Mouse (Mus musculus): Measurements from ENCODE around the gene Xpr1. TPM values are rescaled to one million over a fixed set of nuclear protein-coding genes. Genes with fewer than 3 reads are reported as not detected.

Xpr1 gene
- polyA plus RNA-seq, 1 experiment from 2014 or later, result 10.1 TPM

- no peaks in the 10 kb centered on the region for H3K9me3 ChIP-seq (replicated peaks; ENCODE audit: control insufficient read depth, low read length)
- H3K4me2 ChIP-seq, result no peak overlapping the region
- no peaks in the 10 kb centered on the region for H3K36me3 ChIP-seq (ENCODE audit: control insufficient read depth, insufficient read depth, low read length)
- peaks cover 6% of the 10 kb centered on the region; the same call in 1 of the 2 replicates for H3K4me1 ChIP-seq (ENCODE audit: control insufficient read depth, insufficient read depth, low read length)
- WGBS (ENCODE audit: insufficient replicate concordance), result 47% methylated on average over 2 of the region's 2 CpGs
- H3K9ac ChIP-seq (ENCODE audit: low read depth, low read length), result no peak overlapping the region
- H3K27ac ChIP-seq (ENCODE audit: low read depth, low read length), result no peak overlapping the region
- H3K27me3 ChIP-seq (ENCODE audit: control insufficient read depth, insufficient read depth, low read length), result no peaks in the 10 kb centered on the region
- ATAC-seq (replicated peaks; ENCODE audit: insufficient number of reproducible peaks, low FRiP score, low TSS enrichment), result no peak
- H3K4me3 ChIP-seq (ENCODE audit: low read depth, low read length), result no peak overlapping the region
Measured at GRCm38 (mm10) chr1:155370075-155370658, 47.0 kb downstream of the Xpr1 start.

- no peak overlapping the region for H3K27ac ChIP-seq (ENCODE audit: low read depth, low read length)
- no peak overlapping the region for H3K4me2 ChIP-seq
- no peak overlapping the region for H3K9ac ChIP-seq (ENCODE audit: low read depth, low read length)
- no peaks in the 10 kb centered on the region for H3K9me3 ChIP-seq (replicated peaks; ENCODE audit: control insufficient read depth, low read length)
- WGBS (ENCODE audit: insufficient replicate concordance), result 86% methylated on average over 4 of the region's 4 CpGs
- no peak overlapping the region for H3K4me3 ChIP-seq (ENCODE audit: low read depth, low read length)
- no peaks in the 10 kb centered on the region for H3K27me3 ChIP-seq (ENCODE audit: control insufficient read depth, insufficient read depth, low read length)
- H3K4me1 ChIP-seq (ENCODE audit: control insufficient read depth, insufficient read depth, low read length), result peaks cover 6% of the 10 kb centered on the region; the same call in 1 of the 2 replicates
- ATAC-seq (replicated peaks; ENCODE audit: insufficient number of reproducible peaks, low FRiP score, low TSS enrichment), result no peak
- no peaks in the 10 kb centered on the region for H3K36me3 ChIP-seq (ENCODE audit: control insufficient read depth, insufficient read depth, low read length)
Measured at GRCm38 (mm10) chr1:155366366-155366765, 50.8 kb downstream of the Xpr1 start.

DNA sequence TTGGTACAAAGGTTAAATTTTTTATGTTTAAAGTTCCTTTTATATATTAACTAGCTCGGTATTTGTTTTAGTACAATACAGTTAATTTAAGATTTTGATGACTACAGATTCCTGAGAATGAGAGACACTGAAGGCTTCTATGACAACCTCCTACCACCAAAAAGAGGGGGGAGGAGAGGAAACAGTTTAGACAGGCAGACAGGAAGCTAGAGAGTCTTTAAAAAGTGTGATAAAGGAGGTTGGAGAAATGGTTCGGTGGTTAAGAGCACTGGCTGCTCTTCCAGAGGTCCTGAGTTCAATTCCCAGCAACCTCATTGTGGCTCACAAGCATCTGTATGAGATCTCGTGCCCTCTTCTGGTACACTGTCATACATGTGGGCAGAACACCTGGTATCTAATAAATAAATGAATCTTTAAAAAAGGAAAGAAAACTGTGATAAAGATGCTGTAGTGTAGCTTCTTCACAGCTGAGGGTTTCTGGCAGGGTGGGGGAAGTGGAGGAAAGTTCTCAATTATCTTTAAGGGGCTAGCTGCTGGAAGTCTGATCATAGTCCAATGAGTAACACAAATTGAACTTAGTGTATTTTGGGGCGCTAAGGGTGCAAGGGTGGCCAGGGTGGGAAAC is 55.6 kb downstream of the Xpr1 start:
- H3K9me3 ChIP-seq (replicated peaks; ENCODE audit: control insufficient read depth, low read length), result no peaks in the 10 kb centered on the region
- no peaks in the 10 kb centered on the region for H3K4me1 ChIP-seq (ENCODE audit: control insufficient read depth, insufficient read depth, low read length)
- H3K27me3 ChIP-seq (ENCODE audit: control insufficient read depth, insufficient read depth, low read length), result no peaks in the 10 kb centered on the region
- no peak overlapping the region for H3K9ac ChIP-seq (ENCODE audit: low read depth, low read length)
- no peak overlapping the region for H3K4me3 ChIP-seq (ENCODE audit: low read depth, low read length)
- no peaks in the 10 kb centered on the region for H3K36me3 ChIP-seq (ENCODE audit: control insufficient read depth, insufficient read depth, low read length)
- no peak for ATAC-seq (replicated peaks; ENCODE audit: insufficient number of reproducible peaks, low FRiP score, low TSS enrichment)
- no peak overlapping the region for H3K4me2 ChIP-seq
- H3K27ac ChIP-seq (ENCODE audit: low read depth, low read length), result no peak overlapping the region
- WGBS (ENCODE audit: insufficient replicate concordance), result 82% methylated on average over 4 of the region's 4 CpGs

GRCm38 (mm10) chr1:155353096-155353495 is 64.1 kb downstream of the Xpr1 start:
- Histone ChIP-seq H3K4me1 (ENCODE audit: control insufficient read depth, insufficient read depth, low read length) (peaks cover 6% of the 10 kb centered on the region; the same call in 1 of the 2 replicates), H3K4me2 (no peak overlapping the region), H3K36me3 (ENCODE audit: control insufficient read depth, insufficient read depth, low read length) (no peaks in the 10 kb centered on the region), H3K27me3 (ENCODE audit: control insufficient read depth, insufficient read depth, low read length) (no peaks in the 10 kb centered on the region), H3K4me3 (ENCODE audit: low read depth, low read length) (no peak overlapping the region), H3K27ac (ENCODE audit: low read depth, low read length) (no peak overlapping the region), H3K9ac (ENCODE audit: low read depth, low read length) (no peak overlapping the region), H3K9me3 (replicated peaks; ENCODE audit: control insufficient read depth, low read length) (no peaks in the 10 kb centered on the region)
- WGBS (ENCODE audit: insufficient replicate concordance), result 67% methylated on average over 4 of the region's 4 CpGs
- ATAC-seq (replicated peaks; ENCODE audit: insufficient number of reproducible peaks, low FRiP score, low TSS enrichment), result no peak

- no peak for ATAC-seq (replicated peaks; ENCODE audit: insufficient number of reproducible peaks, low FRiP score, low TSS enrichment)
- 74% methylated on average over 4 of the region's 4 CpGs for WGBS (ENCODE audit: insufficient replicate concordance)
- Histone ChIP-seq H3K27ac (ENCODE audit: low read depth, low read length) (no peak overlapping the region), H3K36me3 (ENCODE audit: control insufficient read depth, insufficient read depth, low read length) (no peaks in the 10 kb centered on the region), H3K4me3 (ENCODE audit: low read depth, low read length) (no peak overlapping the region), H3K4me1 (ENCODE audit: control insufficient read depth, insufficient read depth, low read length) (peaks cover 6% of the 10 kb centered on the region; the same call in 1 of the 2 replicates), H3K9ac (ENCODE audit: low read depth, low read length) (no peak overlapping the region), H3K27me3 (ENCODE audit: control insufficient read depth, insufficient read depth, low read length) (no peaks in the 10 kb centered on the region), H3K9me3 (replicated peaks; ENCODE audit: control insufficient read depth, low read length) (no peaks in the 10 kb centered on the region), H3K4me2 (no peak overlapping the region)
Measured at GRCm38 (mm10) chr1:155351527-155351926, 65.7 kb downstream of the Xpr1 start.

GRCm38 (mm10) chr1:155348491-155348890 is 68.7 kb downstream of the Xpr1 start:
- Histone ChIP-seq H3K4me3 (ENCODE audit: low read depth, low read length) (no peak overlapping the region), H3K4me1 (ENCODE audit: control insufficient read depth, insufficient read depth, low read length) (peaks cover 5% of the 10 kb centered on the region; the same call in 1 of the 2 replicates), H3K4me2 (no peak overlapping the region), H3K36me3 (ENCODE audit: control insufficient read depth, insufficient read depth, low read length) (no peaks in the 10 kb centered on the region), H3K27me3 (ENCODE audit: control insufficient read depth, insufficient read depth, low read length) (no peaks in the 10 kb centered on the region), H3K9me3 (replicated peaks; ENCODE audit: control insufficient read depth, low read length) (no peaks in the 10 kb centered on the region), H3K9ac (ENCODE audit: low read depth, low read length) (no peak overlapping the region), H3K27ac (ENCODE audit: low read depth, low read length) (no peak overlapping the region)
- no peak for ATAC-seq (replicated peaks; ENCODE audit: insufficient number of reproducible peaks, low FRiP score, low TSS enrichment)
- WGBS (ENCODE audit: insufficient replicate concordance), result 69% methylated on average over 3 of the region's 3 CpGs

DNA sequence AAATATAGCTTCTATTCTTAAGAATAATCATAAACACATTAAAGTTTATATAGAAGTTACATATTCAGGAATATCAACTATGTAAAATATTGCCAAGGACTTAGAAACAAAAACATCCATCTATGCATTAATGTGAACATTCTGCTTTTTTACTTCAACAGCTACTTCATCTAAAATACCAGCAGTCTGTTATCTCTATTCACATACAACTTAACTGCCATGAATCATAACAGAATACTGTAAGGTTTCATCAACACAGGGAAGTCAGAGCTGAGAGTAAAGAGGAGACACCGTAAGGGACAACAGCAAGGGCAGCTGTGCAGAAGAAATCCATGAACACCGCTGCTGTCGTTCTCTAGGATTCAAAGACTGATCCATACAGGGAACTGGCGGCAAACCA is 69.9 kb downstream of the Xpr1 start:
- 84% methylated on average over 4 of the region's 4 CpGs for WGBS (ENCODE audit: insufficient replicate concordance)
- no peak overlapping the region for H3K27ac ChIP-seq (ENCODE audit: low read depth, low read length)
- no peak for ATAC-seq (replicated peaks; ENCODE audit: insufficient number of reproducible peaks, low FRiP score, low TSS enrichment)
- no peak overlapping the region for H3K4me3 ChIP-seq (ENCODE audit: low read depth, low read length)
- no peaks in the 10 kb centered on the region for H3K36me3 ChIP-seq (ENCODE audit: control insufficient read depth, insufficient read depth, low read length)
- H3K4me2 ChIP-seq, result no peak overlapping the region
- no peaks in the 10 kb centered on the region for H3K9me3 ChIP-seq (replicated peaks; ENCODE audit: control insufficient read depth, low read length)
- H3K27me3 ChIP-seq (ENCODE audit: control insufficient read depth, insufficient read depth, low read length), result no peaks in the 10 kb centered on the region
- H3K9ac ChIP-seq (ENCODE audit: low read depth, low read length), result no peak overlapping the region
- H3K4me1 ChIP-seq (ENCODE audit: control insufficient read depth, insufficient read depth, low read length), result no peaks in the 10 kb centered on the region

- Histone ChIP-seq H3K9ac (ENCODE audit: low read depth, low read length) (no peak overlapping the region), H3K9me3 (replicated peaks; ENCODE audit: control insufficient read depth, low read length) (no peaks in the 10 kb centered on the region), H3K27ac (ENCODE audit: low read depth, low read length) (no peak overlapping the region), H3K36me3 (ENCODE audit: control insufficient read depth, insufficient read depth, low read length) (no peaks in the 10 kb centered on the region), H3K27me3 (ENCODE audit: control insufficient read depth, insufficient read depth, low read length) (no peaks in the 10 kb centered on the region), H3K4me3 (ENCODE audit: low read depth, low read length) (no peak overlapping the region), H3K4me2 (no peak overlapping the region), H3K4me1 (ENCODE audit: control insufficient read depth, insufficient read depth, low read length) (no peaks in the 10 kb centered on the region)
- 77% methylated on average over 2 of the region's 2 CpGs for WGBS (ENCODE audit: insufficient replicate concordance)
- ATAC-seq (replicated peaks; ENCODE audit: insufficient number of reproducible peaks, low FRiP score, low TSS enrichment), result no peak
Measured at GRCm38 (mm10) chr1:155344019-155344418, 73.2 kb downstream of the Xpr1 start.

DNA sequence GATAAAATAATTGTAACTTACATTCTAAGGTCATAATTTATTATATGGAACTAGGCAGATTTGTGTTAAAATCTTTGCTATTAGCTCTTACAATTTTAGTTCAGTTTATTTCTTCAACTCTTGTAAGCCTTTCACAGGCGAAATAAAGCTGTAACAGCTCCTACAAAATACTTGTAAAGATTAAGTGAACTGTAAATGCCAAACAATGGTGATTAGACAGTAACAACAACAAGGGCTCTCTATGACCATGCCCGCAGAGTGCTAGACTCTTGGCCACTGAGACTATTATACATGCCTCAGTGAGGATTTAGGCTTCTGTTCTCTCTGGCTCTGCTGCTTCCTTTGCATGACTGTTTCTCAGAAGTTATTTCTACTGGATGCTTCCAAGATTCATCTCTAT is 77.6 kb downstream of the Xpr1 start:
- ATAC-seq (replicated peaks; ENCODE audit: insufficient number of reproducible peaks, low FRiP score, low TSS enrichment), result no peak
- H3K9me3 ChIP-seq (replicated peaks; ENCODE audit: control insufficient read depth, low read length), result no peaks in the 10 kb centered on the region
- no peak overlapping the region for H3K9ac ChIP-seq (ENCODE audit: low read depth, low read length)
- H3K4me2 ChIP-seq, result no peak overlapping the region
- no peak overlapping the region for H3K4me3 ChIP-seq (ENCODE audit: low read depth, low read length)
- no peak overlapping the region for H3K27ac ChIP-seq (ENCODE audit: low read depth, low read length)
- WGBS (ENCODE audit: insufficient replicate concordance), result 81% methylated on average over 2 of the region's 2 CpGs
- H3K36me3 ChIP-seq (ENCODE audit: control insufficient read depth, insufficient read depth, low read length), result no peaks in the 10 kb centered on the region
- H3K4me1 ChIP-seq (ENCODE audit: control insufficient read depth, insufficient read depth, low read length), result no peaks in the 10 kb centered on the region
- no peaks in the 10 kb centered on the region for H3K27me3 ChIP-seq (ENCODE audit: control insufficient read depth, insufficient read depth, low read length)

Data from heart, embryonic 11.5 days (tissue).